Mouse (Mus musculus) natural killer cell, adult 2 months (primary cell): ENCODE data around the gene Traf3.

Experiments
- DNase-seq, 2 experiments: peaks; one replicate each; pipeline ENCODE4 v3.0.0; 2022; ENCODE audit warnings: low spot score in 2 of 2

The Traf3 gene

GRCm38 (mm10) chr12:111196548-111196947 is 30.4 kb downstream of the Traf3 start:
- DNase-seq = no peak

DNA sequence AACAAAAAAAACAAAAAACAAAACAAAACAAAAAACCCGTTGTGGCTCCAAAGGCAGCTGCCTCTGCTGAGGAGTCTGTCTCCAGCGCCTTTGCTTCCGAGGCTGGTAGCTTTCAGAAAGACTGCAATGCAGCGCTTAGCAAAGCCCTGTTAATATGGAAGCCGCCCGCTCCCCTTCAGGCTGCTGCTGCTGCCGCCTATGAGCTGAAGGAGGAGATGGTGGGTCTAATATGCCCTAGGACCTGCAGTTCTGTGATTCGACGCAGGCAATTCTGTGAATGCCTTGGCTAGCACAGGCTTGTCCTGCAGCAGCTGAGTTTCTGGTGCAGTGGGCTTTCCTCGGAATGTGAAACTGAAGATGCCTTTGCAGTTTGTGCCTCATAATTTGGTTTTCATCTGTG is 36.9 kb downstream of the Traf3 start:
- no peak for DNase-seq

DNA sequence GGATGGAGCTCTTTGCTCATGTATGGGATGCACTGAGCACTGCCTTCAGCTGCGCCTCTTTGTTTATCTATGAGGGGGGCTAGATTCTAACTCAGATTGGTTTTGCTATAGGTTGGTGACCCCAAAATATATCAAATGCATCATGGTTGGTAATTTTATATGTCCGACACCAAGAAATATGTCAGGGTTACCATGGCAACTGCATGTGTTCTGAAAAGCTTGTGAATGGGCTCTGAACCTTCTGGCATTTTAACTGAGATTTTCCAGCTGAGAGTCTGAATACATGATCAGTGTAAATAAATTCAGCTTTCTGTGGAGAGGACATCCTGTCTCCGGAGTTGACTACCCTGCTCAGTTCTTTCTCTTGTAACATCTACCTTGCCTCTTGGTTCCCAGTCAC is 37.8 kb downstream of the Traf3 start:
- DNase-seq = no peak

- no peak for DNase-seq
Measured at GRCm38 (mm10) chr12:111207641-111208040, 41.5 kb downstream of the Traf3 start.

GRCm38 (mm10) chr12:111211729-111212128 is 45.6 kb downstream of the Traf3 start:
- DNase-seq = no peak

DNA sequence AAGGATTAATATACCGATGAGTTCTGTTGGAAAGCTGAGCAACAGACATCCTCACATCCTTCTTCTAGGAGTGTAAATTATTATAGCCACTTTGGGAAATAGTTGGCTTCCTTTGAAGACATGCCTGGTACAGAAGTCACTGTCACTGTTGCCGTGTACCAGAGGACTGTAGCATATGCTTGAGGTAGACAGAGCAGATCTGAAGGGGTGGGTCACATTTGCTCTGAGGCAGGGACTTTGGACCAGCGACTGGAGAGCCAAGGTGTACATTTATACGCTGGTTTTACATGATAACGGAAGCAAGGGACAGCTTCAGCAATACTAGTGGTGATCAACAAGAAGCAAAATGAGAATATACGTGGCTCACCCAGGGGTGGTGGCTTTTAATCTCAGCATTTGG is 52.7 kb downstream of the Traf3 start:
- no peak for DNase-seq

GRCm38 (mm10) chr12:111225197-111225780 is 59.1 kb downstream of the Traf3 start:
- DNase-seq = no peak

GRCm38 (mm10) chr12:111227410-111227809 is 61.2 kb downstream of the Traf3 start:
- DNase-seq = no peak

GRCm38 (mm10) chr12:111228488-111228887 is 62.3 kb downstream of the Traf3 start:
- no peak for DNase-seq

- no peak for DNase-seq
Measured at GRCm38 (mm10) chr12:111230793-111231192, 64.6 kb downstream of the Traf3 start.

- DNase-seq = no peak
Measured at GRCm38 (mm10) chr12:111233798-111234197, 67.6 kb downstream of the Traf3 start.

GRCm38 (mm10) chr12:111234383-111234782 is 68.2 kb downstream of the Traf3 start:
- no peak for DNase-seq

DNA sequence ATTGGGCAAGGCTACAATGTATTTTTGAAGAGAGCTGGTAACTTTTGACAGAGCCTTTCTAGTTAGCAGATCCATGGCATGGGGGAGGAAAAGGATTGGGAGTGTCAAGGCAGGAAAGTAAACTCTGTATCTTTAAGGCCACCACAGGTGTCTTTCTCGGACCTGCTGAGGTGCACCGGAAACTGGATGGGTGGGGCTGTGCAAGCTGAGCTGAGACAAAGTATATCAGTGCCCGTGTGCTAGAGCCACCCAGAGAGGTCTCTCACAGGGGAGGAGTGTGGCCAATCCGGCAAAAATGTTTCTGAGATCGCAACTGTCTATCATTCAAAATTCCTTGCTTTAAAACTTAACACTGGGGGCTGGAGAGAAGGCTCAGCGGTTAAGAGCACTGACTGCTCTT is 69.5 kb downstream of the Traf3 start:
- no peak for DNase-seq

- no peak for DNase-seq
Measured at GRCm38 (mm10) chr12:111237611-111238188, 71.5 kb downstream of the Traf3 start.

- no peak for DNase-seq
Measured at GRCm38 (mm10) chr12:111238345-111238744, 72.2 kb downstream of the Traf3 start.

GRCm38 (mm10) chr12:111238778-111239177 is 72.6 kb downstream of the Traf3 start:
- no peak for DNase-seq

DNA sequence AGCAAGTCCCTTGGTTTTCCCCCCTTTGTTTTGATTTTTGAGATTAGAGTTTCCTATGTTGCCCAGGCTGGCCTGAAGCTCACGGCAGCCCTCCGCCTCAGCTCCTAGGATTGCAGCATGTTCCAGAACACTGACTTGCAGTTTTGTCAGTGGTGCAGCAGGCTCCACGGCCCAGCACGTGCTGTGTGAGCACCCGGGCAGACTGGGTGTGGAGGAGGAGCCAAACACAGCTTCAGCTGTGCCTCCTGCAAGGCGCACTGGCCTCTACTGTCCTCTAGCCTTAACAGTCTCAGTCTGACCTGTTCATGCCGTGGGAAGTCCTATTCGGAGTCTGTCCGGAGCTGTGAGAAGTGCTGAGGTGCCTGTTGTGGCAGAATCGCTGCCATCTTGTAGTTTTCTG is 73.8 kb downstream of the Traf3 start:
- no peak for DNase-seq

DNA sequence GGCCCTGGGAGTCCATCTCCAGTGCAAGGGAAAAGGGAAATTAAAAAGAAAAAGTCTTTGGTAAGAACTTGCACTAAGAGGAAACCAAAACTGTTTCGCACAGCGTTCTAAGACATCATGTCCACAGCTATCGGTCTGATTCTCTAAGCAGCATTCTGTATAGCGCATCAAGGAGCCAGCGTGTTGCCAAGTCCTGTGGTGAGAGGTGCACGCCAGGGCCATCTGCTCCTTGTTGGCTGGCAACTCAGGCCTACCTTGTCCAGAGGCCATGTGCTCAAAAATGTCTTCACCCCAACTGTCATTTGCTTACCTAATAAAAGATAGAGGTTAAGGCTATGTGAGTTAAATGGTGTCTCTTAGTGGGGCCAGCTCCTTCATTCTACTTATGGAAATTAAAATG is 75.7 kb downstream of the Traf3 start:
- DNase-seq = no peak

DNA sequence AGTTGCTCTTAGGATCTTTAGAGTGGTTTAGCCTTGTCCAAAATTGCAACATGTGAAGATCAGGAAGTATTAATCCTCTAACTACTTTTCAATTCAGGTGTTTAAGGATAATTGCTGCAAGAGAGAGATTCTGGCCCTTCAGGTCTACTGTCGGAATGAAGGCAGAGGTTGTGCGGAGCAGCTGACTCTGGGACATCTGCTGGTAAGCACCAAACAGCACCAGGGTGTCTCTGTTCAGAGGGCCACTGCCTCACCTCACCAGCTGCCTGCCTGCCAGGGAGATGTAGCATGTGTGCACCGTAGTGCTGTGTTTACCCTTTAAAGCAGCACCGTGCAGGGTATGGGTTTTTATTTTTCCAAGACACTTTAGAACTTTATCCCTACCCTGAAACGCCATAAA is 76.2 kb downstream of the Traf3 start:
- DNase-seq = no peak

DNA sequence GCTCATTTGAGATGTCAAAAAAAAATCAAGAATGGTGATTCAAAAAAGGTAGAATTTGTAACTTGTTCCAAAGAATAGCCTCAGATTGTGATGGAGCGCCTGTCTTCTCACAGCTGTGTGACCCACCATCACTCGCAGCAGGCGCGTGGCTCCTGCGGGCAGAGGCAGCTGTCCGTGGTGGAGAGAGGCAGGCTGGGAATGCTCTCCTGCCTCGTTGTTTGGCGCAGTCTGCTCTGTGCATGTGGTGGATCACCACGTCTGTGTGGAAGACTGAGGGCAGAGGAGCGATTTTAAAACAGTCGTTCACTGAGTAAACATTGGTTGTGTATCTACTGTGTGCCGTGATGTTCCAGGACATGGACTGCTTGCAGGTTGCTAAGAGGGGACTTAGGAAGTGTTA is 77.6 kb downstream of the Traf3 start:
- DNase-seq = no peak

DNA sequence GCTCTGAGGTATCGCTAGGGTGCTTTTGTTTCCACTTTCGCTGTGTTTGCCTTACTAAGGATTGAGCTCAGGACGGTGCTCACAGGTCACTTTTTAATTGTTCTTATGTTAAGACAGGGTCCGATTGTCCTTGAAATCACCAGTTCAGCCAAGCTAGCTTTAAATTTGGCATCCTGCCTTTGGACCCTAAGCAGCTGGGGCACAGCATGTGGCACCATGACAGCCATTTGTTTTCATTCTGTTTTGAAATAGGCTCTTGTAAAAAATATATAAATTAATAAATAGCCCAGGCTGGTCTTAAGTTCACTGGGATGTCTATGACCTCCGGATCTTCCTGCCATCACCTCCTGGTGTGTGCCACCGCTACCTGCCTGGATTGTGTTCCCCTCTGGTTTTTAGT is 78.9 kb downstream of the Traf3 start:
- DNase-seq = no peak

GRCm38 (mm10) chr12:111246808-111247464 is 80.8 kb downstream of the Traf3 start:
- no peak for DNase-seq

DNA sequence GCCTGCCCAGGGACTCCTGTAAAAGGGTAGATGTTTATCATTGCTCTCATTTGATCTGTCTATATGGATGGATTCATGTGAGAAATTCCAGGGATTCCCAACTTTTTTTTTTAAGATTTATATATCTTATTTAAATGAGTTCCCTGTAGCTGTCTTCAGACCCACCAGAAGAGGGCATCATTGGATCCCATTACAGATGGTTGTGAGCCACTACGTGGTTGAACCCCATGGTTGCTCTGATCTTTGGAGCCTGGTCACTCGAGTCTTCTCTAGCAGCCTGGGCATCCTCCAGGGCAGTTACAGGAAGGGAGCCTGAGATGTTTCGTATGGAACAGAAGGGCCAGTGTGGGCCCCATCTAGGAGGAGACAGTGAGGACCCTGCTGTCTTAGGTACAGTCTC is 82.9 kb downstream of the Traf3 start:
- DNase-seq = no peak

DNA sequence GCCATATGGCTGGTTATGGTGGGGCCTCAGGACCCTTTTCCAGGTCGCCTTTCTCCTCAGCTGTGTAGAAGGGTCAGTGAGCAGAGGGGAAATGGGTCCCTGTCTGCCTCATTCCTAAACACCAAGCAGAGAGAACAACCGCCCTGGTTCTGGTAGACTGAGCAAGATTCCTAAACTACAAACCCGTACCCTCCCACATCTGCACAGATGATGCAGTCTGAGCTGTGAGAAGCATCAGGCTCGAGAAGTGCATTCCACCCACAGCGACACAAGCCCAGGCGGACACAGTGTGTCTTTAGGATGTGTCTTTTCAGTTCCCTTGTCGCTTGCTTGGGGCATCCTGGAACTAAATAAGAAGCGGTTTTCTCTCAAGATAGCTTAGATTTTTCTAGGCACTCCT is 83.9 kb downstream of the Traf3 start:
- no peak for DNase-seq
